Mouse (Mus musculus): Measurements from ENCODE around the gene Ear1. TPM values are rescaled to one million over a fixed set of nuclear protein-coding genes. Genes with fewer than 3 reads are reported as not detected.
"Not testable (repeated sequence)": the region's sequence is repeated elsewhere in the genome, so short reads cannot be mapped to it uniquely, and the experiment has no call there.

The Ear1 gene
- total RNA-seq, 4 experiments from 2014 or later = not detected

DNA sequence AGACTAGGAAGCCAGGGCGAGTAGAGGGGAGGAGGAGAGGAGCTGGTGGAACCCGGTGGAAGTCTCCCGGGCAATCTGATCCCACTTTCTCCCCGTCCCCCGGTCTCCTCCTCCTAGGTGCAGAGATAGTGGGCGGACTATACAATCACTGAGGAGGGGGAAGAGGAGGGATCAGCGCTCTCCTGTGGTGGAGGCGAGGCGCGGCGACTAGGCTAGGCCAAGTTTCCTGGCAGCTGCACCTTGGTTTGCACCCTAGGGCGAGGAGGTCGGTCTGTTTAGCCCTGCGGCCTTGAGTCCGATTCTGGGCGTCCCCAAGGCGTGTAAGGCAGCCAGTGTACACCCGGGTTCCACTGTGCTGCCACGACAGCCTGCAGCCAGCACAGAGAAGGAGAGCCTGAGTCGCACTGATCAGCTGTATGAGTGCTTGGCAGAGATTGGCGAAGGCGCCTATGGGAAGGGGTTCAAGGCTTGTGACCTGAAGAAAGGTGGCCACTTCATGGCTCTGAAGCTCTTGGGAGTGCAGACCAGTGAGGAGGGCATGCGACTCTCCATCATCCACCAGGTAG, 78.3 kb downstream of the Ear1 start:
- not testable (repeated sequence) for DNase-seq (ENCODE audit: low spot score in 2 of 2)

DNA sequence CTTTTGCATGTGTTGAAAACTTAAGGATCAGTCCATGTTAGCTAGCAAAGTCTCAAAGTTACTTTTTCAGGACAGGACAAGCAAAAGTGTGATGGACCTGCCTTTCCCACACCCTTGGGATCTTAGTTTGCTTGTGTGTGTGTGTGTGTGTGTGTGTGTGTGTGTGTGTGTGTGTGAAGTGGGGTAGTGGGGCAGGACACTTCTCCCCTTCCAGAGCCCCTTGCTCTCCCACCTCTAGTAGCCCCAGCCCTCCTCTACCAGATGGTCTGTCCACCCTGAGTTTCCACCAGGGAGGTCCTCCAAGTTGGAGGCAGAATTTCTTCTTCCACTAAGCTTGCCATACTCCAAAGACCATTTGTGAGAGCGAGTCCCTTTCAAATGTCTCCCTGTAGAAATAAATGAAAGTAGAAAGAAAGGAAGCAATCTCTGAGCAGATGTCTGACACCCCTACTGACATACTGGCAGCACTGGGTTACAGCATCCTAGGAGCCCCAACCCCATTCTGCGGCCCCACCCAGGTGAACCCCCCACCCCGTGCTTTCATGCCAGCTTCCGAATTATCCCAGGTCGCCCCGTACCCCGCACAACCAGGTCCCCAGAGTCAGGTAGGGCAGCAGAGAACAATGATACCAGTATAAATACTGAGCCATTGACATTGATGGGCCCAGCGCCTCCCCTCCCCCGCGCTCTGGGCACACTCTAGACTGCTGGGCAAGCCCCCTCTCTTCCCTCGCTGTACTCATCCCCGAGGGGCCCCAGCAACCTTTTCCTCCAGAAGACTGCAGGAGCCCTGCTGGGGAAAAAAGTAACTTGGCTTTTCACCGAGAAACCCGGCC, 79.0 kb downstream of the Ear1 start:
- DNase-seq (ENCODE audit: low spot score in 2 of 2) = no peak

DNA sequence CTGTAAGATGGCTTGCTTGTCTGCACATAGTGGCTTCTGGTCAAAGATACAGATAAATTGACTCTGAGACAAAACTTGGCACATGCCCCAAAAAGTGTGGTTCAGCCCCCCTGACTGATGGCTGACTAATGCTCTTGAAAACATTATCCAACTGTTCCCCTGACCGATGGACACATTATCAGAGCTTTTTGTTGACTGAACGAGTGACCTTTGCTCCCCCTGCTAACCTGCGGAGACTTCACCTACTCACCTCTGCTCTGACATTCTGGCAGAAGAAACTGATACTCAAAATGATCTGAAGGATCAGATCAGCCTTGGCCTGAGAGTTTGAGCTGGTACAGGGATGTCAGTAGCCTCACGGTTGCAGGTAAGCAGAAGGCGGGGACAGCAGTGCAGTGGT, 81.5 kb downstream of the Ear1 start:
- DNase-seq (ENCODE audit: low spot score in 2 of 2) = not testable (repeated sequence)

DNA sequence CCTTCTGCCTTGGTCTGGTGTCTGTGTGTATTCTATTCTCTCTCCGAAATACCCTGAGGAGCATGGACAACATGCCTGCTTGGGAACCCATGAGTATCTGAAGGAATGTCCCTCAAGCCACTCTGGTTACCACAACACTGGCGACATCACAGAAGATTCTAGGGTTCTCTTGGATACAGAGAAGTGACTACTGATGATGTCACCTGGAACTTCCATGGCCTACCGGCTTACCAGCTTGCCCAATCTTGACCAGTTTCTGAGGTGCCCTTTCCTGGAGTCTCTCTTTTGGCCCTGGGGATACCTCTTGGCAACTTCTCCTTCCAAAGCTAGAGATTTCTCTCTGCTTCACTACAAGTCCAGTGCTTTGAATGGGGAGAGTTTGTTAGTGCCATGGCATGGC, 90.7 kb downstream of the Ear1 start, which contains the start of gene Gm8180:
Gene Gm8180 (minus strand): TSS at position 101 of the 400 bp plus-strand sequence.
- DNase-seq (ENCODE audit: low spot score in 2 of 2) = not testable (repeated sequence)

Other genes with a start within 250 kb of the Ear1 start
- not detected for gene Gm8165, start 198.3 kb downstream of the Ear1 start, total RNA-seq (2022)
- 1 to 10 TPM in 3 of 4 experiments, under 1 TPM in 1; 0.76 to 3.1 (median 2.0) TPM for gene Gm7324, start 177.7 kb downstream of the Ear1 start, total RNA-seq (2022)
- gene Gm16506, start 148.0 kb downstream of the Ear1 start, total RNA-seq (2022) = not detected
- gene Gm6526, start 127.7 kb downstream of the Ear1 start, total RNA-seq (2022) = not detected
- not detected for gene Gm8180, start 90.8 kb downstream of the Ear1 start, total RNA-seq (2022)
- not detected for gene Ear10, start 48.0 kb upstream of the Ear1 start, total RNA-seq (2022)
- gene Gm8113, start 49.9 kb upstream of the Ear1 start, total RNA-seq (2022) = under 1 TPM in 2 of 4 experiments, not detected in 2; 0.16 to 0.28 TPM
- not detected for gene Ang5, start 81.6 kb upstream of the Ear1 start, total RNA-seq (2022)
- not detected for gene Ang6, start 126.8 kb upstream of the Ear1 start, total RNA-seq (2022)
- gene Ear2, start 227.1 kb upstream of the Ear1 start, total RNA-seq (2022) = not detected
- not detected for gene Gm3327, start 248.3 kb upstream of the Ear1 start, total RNA-seq (2022)